Mouse (Mus musculus): ENCODE measurements at regions not wholly inside any gene's neighbourhood (a gene's known extent, or its start where the extent isn't known, plus 50 kb on each side); places are given as distances from the start of the nearest gene placed in this dataset.

DNA sequence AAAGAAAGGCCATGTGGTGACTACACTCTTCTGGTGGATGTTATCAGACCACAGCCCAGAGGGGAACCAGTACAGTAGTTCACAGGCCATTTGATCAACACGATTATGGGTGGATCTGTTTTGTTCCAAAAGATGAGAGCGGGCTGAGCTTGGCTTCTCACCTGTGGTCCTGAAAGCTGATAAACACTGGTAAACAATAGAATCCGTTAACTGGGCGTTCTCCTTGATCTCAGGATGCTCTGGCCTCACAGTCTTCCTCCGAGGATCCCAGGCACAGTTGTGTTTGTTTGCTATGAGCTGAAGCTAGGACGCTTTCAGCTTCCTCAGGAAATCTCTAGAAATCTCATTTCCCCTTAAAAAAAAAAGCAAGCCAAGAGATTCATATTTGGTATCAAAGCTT lies 153.9 kb downstream of the Gm19410 start:
- TF ChIP-seq CTCF (IDR thresholded peaks at IDR 0.05), result no peak
- TF ChIP-seq POLR2A (IDR thresholded peaks at IDR 0.05; ENCODE audit: insufficient read depth, low read depth, low read length), result peak; percentile 43; the same call in 1 of the 2 replicates

Measured in heart, adult 2 months (tissue).